30 mouse cellular contexts compared by ENCODE assay signal in the genomic region with DNA sequence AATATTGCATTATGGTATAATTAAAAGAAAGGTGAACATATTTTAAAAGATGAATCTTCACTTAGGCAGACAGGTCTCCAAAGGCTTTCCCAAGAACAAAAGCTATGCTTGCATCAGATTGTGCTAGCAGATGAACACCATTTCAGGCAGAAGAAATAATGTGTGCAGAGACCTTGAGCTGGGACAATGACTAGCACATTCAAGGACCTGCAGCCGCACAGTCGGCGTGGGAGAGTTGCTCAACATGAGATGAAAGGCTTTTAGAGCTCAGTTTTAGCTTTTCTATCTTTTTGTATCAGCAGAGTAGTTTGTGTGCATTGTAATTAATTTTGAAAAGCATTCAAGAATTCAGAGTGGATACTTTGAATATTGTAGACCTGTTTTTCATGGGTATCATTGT. TPM values are rescaled to one million over a fixed set of nuclear protein-coding genes. Genes with fewer than 3 reads are reported as not detected.
DNase-seq lines count a peak whose midpoint lies in the region; TF ChIP-seq lines count a peak whose summit lies in the region.
"Had no signal": no experiment of that assay in that cellular context is flagged by ENCODE, and none has a peak within 500 bp of the region (broad histone marks: within the 10 kb centered on the region; RNA-seq: fewer than 3 reads in every experiment).

No protein-coding gene starts in this region.

- no peak for TF ChIP-seq EP300 in heart, adult 2 months (IDR thresholded peaks at IDR 0.05; ENCODE audit: insufficient read depth, low read depth, low read length)

- no peak overlapping the region for H3K27ac ChIP-seq in heart, adult 2 months
- H3K27ac ChIP-seq: embryonic facial prominence, embryonic 12.5 days; embryonic facial prominence, embryonic 15.5 days; heart, embryonic 13.5 days; hindbrain, embryonic 14.5 days; hindbrain, postnatal 0 days had no signal

- no peak for TF ChIP-seq POLR2A in heart, adult 2 months (IDR thresholded peaks at IDR 0.05; ENCODE audit: insufficient read depth, low read depth, low read length)

- WGBS in heart, adult 2 months = 81% methylated on average over 3 of the region's 3 CpGs

- H3K4me3 ChIP-seq in heart, adult 2 months = no peak overlapping the region
- H3K4me3 ChIP-seq: embryonic facial prominence, embryonic 12.5 days; embryonic facial prominence, embryonic 15.5 days; heart, embryonic 13.5 days had no signal

- H3K79me2 ChIP-seq in heart, adult 2 months (replicated peaks; ENCODE audit: control insufficient read depth, insufficient read depth, low read length) = no peaks in the 10 kb centered on the region

- intact Hi-C loops in heart, adult 2 months (cut with DNase I) = no loop called here

- H3K4me1 ChIP-seq in heart, adult 2 months (ENCODE audit: control insufficient read depth, insufficient read depth, low read length) = no peaks in the 10 kb centered on the region
- H3K4me1 ChIP-seq: embryonic facial prominence, embryonic 12.5 days; embryonic facial prominence, embryonic 15.5 days; heart, embryonic 13.5 days had no signal

- no peaks in the 10 kb centered on the region for H3K27me3 ChIP-seq in heart, adult 2 months (ENCODE audit: control insufficient read depth, insufficient read depth, low read length)
- H3K27me3 ChIP-seq: embryonic facial prominence, embryonic 12.5 days; embryonic facial prominence, embryonic 15.5 days; heart, embryonic 13.5 days had no signal

- H3K36me3 ChIP-seq in heart, adult 2 months (ENCODE audit: control insufficient read depth, insufficient read depth, low read length) = no peaks in the 10 kb centered on the region
- H3K36me3 ChIP-seq: embryonic facial prominence, embryonic 12.5 days; embryonic facial prominence, embryonic 15.5 days; heart, embryonic 13.5 days had no signal

- DNase-seq in adrenal gland, adult (ENCODE audit: inconsistent age in 2 of 2, low spot score in 1 of 2) = peak; percentile 30 to 85
- no peak for DNase-seq in adrenal gland, postnatal 4 days (ENCODE audit: low spot score in 2 of 2)
- peak; percentile 25 for DNase-seq in adrenal gland, postnatal 10 days
- peak; percentile 23 to 63 for DNase-seq in adrenal gland, postnatal 36 days
- no peak for DNase-seq in heart, adult 2 months
- DNase-seq in heart, adult 18-20 months = no peak
- no peak for DNase-seq in frontal cortex, postnatal 10 days (ENCODE audit: low spot score in 2 of 2)
- DNase-seq: cerebellum, adult 11 months; cerebellum, adult 2 months; cerebellum, adult 9-11 months; cerebellum, postnatal 25 days; gastrocnemius, postnatal 10 days; gastrocnemius, postnatal 36 days; heart, postnatal 14 days; heart, postnatal 4 days had no signal

- H3K9ac ChIP-seq in heart, adult 2 months (ENCODE audit: low read depth, low read length) = no peak overlapping the region
- H3K9ac ChIP-seq: embryonic facial prominence, embryonic 12.5 days; embryonic facial prominence, embryonic 15.5 days; heart, embryonic 13.5 days; hindbrain, embryonic 14.5 days had no signal

- no peak for TF ChIP-seq CTCF in heart, adult 2 months (IDR thresholded peaks at IDR 0.05)

RNA-seq across cellular contexts. Expression of a gene that starts 36.6 kb away (rescaled TPM):
- 1 to 10 TPM in 1 of 2 experiments, under 1 TPM in 1; 0.98 to 2.2 TPM for total RNA-seq in adrenal gland, postnatal 4 days (2021)
- under 1 TPM; 0.91 to 0.99 TPM for total RNA-seq in adrenal gland, postnatal 10 days (2021)
- under 1 TPM; 0.50 to 0.56 TPM for total RNA-seq in adrenal gland, postnatal 36 days (2021)
- total RNA-seq in heart, adult 2 months (2021) = not detected
- polyA plus RNA-seq in heart, adult 2 months (2012; rRNA removed) = 0.06 TPM in 1 of 2 replicates, not detected in the other
- not detected for total RNA-seq in heart, adult 18-20 months (2021)
- total RNA-seq: common myeloid progenitor, adult 5-6 weeks; ES-E14; gastrocnemius, postnatal 36 days; granulocyte monocyte progenitor cell, adult 5-6 weeks; heart, postnatal 14 days had no signal
- polyA plus RNA-seq: activated CD4-positive, CD25-positive, alpha-beta regulatory T cell, adult 4 months; inflammation-experienced regulatory T-cells, adult 6 months had no signal

RNA-seq across cellular contexts. Expression of a gene that starts 39.9 kb away (rescaled TPM):
- not detected for total RNA-seq in adrenal gland, postnatal 4 days (2021)
- total RNA-seq in adrenal gland, postnatal 10 days (2021) = not detected
- not detected for total RNA-seq in adrenal gland, postnatal 36 days (2021)
- not detected for total RNA-seq in heart, adult 2 months (2021)
- not detected in 2 replicates for polyA plus RNA-seq in heart, adult 2 months (2012; rRNA removed)
- not detected for total RNA-seq in heart, adult 18-20 months (2021)
- total RNA-seq: adrenal gland, adult 18-20 months; common myeloid progenitor, adult 5-6 weeks; gastrocnemius, adult 18-20 months; gastrocnemius, postnatal 10 days; gastrocnemius, postnatal 36 days; granulocyte monocyte progenitor cell, adult 5-6 weeks; heart, postnatal 14 days; heart, postnatal 4 days; hindbrain, postnatal 0 days had no signal
- polyA plus RNA-seq: activated CD4-positive, CD25-positive, alpha-beta regulatory T cell, adult 4 months; cerebellum, adult 2 months; embryonic facial prominence, embryonic 12.5 days; embryonic facial prominence, embryonic 15.5 days; heart, embryonic 13.5 days; heart, embryonic 16.5 days; hindbrain, embryonic 11.5 days; hindbrain, embryonic 14.5 days; inflammation-experienced regulatory T-cells, adult 6 months; intestine, embryonic 16.5 days had no signal

Comparison
In these comparisons a context has a peak if more than half of its experiments do, and no peak if none do; other contexts are left out.
1. DNase-seq: peak in adrenal gland, adult (2 of 2), adrenal gland, postnatal 10 days (single experiment) and adrenal gland, postnatal 36 days (2 of 2); none in adrenal gland, postnatal 4 days (0 of 2), heart, adult 2 months (0 of 2), heart, adult 18-20 months (0 of 2) and frontal cortex, postnatal 10 days (0 of 2).